Mouse (Mus musculus): Measurements from ENCODE around the gene Ccdc73. TPM values are rescaled to one million over a fixed set of nuclear protein-coding genes. Genes with fewer than 3 reads are reported as not detected.

Ccdc73 gene
- polyA plus RNA-seq, 1 experiment from 2014 or later = 5.3 TPM

GRCm38 (mm10) chr2:105028806-105029205 is 161.2 kb downstream of the Ccdc73 start:
- Histone ChIP-seq H3K36me3 (ENCODE audit: control insufficient read depth, insufficient read depth, low read length) (no peaks in the 10 kb centered on the region), H3K27ac (ENCODE audit: low read length) (no peak overlapping the region), H3K4me3 (replicated peaks; ENCODE audit: low read length) (no peak overlapping the region), H3K4me2 (ENCODE audit: low read depth, low read length) (no peak overlapping the region), H3K9ac (ENCODE audit: low read length) (no peak overlapping the region), H3K4me1 (ENCODE audit: control insufficient read depth, insufficient read depth, low read length) (no peaks in the 10 kb centered on the region), H3K27me3 (ENCODE audit: control insufficient read depth, insufficient read depth, low read length) (no peaks in the 10 kb centered on the region), H3K9me3 (replicated peaks; ENCODE audit: control insufficient read depth, low read length) (no peaks in the 10 kb centered on the region)
- WGBS = 56% methylated on average over 5 of the region's 5 CpGs
- ATAC-seq (ENCODE audit: insufficient read depth, low FRiP score) = no peak

- no peak overlapping the region for H3K4me3 ChIP-seq (replicated peaks; ENCODE audit: low read length)
- H3K9ac ChIP-seq (ENCODE audit: low read length) = no peak overlapping the region
- H3K4me2 ChIP-seq (ENCODE audit: low read depth, low read length) = no peak overlapping the region
- ATAC-seq (ENCODE audit: insufficient read depth, low FRiP score) = no peak
- 85% methylated on average over 5 of the region's 5 CpGs for WGBS
- H3K9me3 ChIP-seq (replicated peaks; ENCODE audit: control insufficient read depth, low read length) = no peaks in the 10 kb centered on the region
- no peaks in the 10 kb centered on the region for H3K36me3 ChIP-seq (ENCODE audit: control insufficient read depth, insufficient read depth, low read length)
- H3K27ac ChIP-seq (ENCODE audit: low read length) = no peak overlapping the region
- no peaks in the 10 kb centered on the region for H3K4me1 ChIP-seq (ENCODE audit: control insufficient read depth, insufficient read depth, low read length)
- no peaks in the 10 kb centered on the region for H3K27me3 ChIP-seq (ENCODE audit: control insufficient read depth, insufficient read depth, low read length)
Observed at GRCm38 (mm10) chr2:105030505-105030904, 162.9 kb downstream of the Ccdc73 start.

DNA sequence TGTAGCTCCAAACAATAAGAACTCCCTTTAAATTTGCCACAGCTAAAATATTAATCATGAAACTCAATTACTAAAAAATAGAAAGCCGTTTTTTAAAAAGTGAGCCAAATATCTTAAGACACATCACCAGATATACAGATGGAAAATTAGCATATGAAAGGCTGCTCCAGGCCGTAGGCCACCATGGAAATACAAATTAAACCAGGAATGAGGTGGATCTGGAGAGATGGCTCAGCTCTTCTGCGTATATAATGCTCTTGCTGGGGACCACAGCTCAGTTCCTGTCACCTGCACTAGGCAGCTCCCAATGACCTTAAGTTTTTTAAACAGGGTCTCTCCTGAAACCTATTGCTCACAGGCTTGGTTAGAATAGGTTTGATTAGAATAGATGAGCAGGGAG is 166.5 kb downstream of the Ccdc73 start:
- Histone ChIP-seq H3K4me3 (replicated peaks; ENCODE audit: low read length) (no peak overlapping the region), H3K4me2 (ENCODE audit: low read depth, low read length) (no peak overlapping the region), H3K27ac (ENCODE audit: low read length) (no peak overlapping the region), H3K27me3 (ENCODE audit: control insufficient read depth, insufficient read depth, low read length) (no peaks in the 10 kb centered on the region), H3K36me3 (ENCODE audit: control insufficient read depth, insufficient read depth, low read length) (no peaks in the 10 kb centered on the region), H3K9me3 (replicated peaks; ENCODE audit: control insufficient read depth, low read length) (no peaks in the 10 kb centered on the region), H3K9ac (ENCODE audit: low read length) (no peak overlapping the region), H3K4me1 (ENCODE audit: control insufficient read depth, insufficient read depth, low read length) (no peaks in the 10 kb centered on the region)
- 82% methylated on average over 3 of the region's 3 CpGs for WGBS
- ATAC-seq (ENCODE audit: insufficient read depth, low FRiP score) = no peak

DNA sequence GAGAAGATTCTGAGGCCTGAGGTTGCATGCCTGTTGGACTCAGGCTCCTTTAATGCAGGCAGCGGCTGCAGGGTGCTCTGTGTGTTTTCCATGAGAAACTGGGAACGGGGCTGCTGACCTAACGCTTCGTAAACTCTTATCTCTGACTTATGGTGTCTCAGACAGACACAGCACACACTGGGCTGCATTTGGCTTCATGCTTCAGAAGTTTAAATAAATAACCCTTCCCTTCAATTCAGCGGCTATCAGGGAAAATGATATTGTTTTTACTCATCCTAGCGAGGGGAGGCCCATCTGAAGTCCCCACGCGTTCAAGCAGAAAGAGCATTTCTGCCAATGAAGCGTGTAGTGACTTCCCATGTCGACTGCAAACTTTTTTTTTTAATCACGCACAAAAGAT is 168.4 kb downstream of the Ccdc73 start:
- Histone ChIP-seq H3K9ac (ENCODE audit: low read length) (no peak overlapping the region), H3K4me2 (ENCODE audit: low read depth, low read length) (no peak overlapping the region), H3K4me1 (ENCODE audit: control insufficient read depth, insufficient read depth, low read length) (no peaks in the 10 kb centered on the region), H3K36me3 (ENCODE audit: control insufficient read depth, insufficient read depth, low read length) (no peaks in the 10 kb centered on the region), H3K4me3 (replicated peaks; ENCODE audit: low read length) (no peak overlapping the region), H3K27ac (ENCODE audit: low read length) (no peak overlapping the region), H3K9me3 (replicated peaks; ENCODE audit: control insufficient read depth, low read length) (no peaks in the 10 kb centered on the region), H3K27me3 (ENCODE audit: control insufficient read depth, insufficient read depth, low read length) (no peaks in the 10 kb centered on the region)
- WGBS = 54% methylated on average over 11 of the region's 11 CpGs
- no peak for ATAC-seq (ENCODE audit: insufficient read depth, low FRiP score)

GRCm38 (mm10) chr2:105036401-105037070 is 168.9 kb downstream of the Ccdc73 start:
- Histone ChIP-seq H3K27me3 (ENCODE audit: control insufficient read depth, insufficient read depth, low read length) (no peaks in the 10 kb centered on the region), H3K9ac (ENCODE audit: low read length) (no peak overlapping the region), H3K4me2 (ENCODE audit: low read depth, low read length) (no peak overlapping the region), H3K27ac (ENCODE audit: low read length) (no peak overlapping the region), H3K9me3 (replicated peaks; ENCODE audit: control insufficient read depth, low read length) (no peaks in the 10 kb centered on the region), H3K4me3 (replicated peaks; ENCODE audit: low read length) (no peak overlapping the region), H3K36me3 (ENCODE audit: control insufficient read depth, insufficient read depth, low read length) (no peaks in the 10 kb centered on the region), H3K4me1 (ENCODE audit: control insufficient read depth, insufficient read depth, low read length) (no peaks in the 10 kb centered on the region)
- no peak for ATAC-seq (ENCODE audit: insufficient read depth, low FRiP score)
- whole genome bisulfite sequencing = 69% methylated on average over 11 of the region's 11 CpGs

DNA sequence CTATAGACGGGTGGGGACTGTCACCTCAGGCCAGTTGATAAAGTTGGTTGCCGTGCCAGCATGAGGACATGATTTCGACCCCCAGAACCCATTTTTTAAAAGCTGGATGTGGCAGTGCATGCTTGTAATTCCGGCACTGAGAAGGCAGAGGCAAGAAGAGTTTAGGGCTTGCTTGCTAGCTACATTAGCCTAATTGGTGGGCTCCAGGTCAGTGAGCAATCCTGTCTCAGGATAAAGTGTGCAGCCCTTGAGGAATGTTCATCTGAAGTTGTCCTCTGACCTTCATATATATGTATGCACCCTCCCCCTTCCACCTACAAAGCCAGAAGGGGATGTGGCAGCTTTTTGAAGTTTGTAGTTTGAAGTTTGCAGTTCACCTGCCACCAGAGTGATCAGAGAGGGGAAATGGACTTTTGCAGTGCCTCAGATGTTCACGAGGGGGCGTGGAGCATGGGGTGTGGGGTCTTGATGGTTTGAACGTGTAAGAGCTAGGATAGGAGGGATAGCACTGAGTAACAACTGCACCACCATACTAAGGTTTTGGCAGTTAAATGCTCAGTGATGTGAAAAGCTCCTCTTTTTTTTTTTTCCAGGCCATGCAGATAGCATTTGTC is 170.5 kb downstream of the Ccdc73 start:
- Histone ChIP-seq H3K27ac (ENCODE audit: low read length) (no peak overlapping the region), H3K36me3 (ENCODE audit: control insufficient read depth, insufficient read depth, low read length) (no peaks in the 10 kb centered on the region), H3K4me1 (ENCODE audit: control insufficient read depth, insufficient read depth, low read length) (no peaks in the 10 kb centered on the region), H3K9me3 (replicated peaks; ENCODE audit: control insufficient read depth, low read length) (no peaks in the 10 kb centered on the region), H3K27me3 (ENCODE audit: control insufficient read depth, insufficient read depth, low read length) (no peaks in the 10 kb centered on the region), H3K4me2 (ENCODE audit: low read depth, low read length) (no peak overlapping the region), H3K4me3 (replicated peaks; ENCODE audit: low read length) (no peak overlapping the region), H3K9ac (ENCODE audit: low read length) (no peak overlapping the region)
- WGBS = 69% methylated on average over 7 of the region's 7 CpGs
- no peak for ATAC-seq (ENCODE audit: insufficient read depth, low FRiP score)

GRCm38 (mm10) chr2:105038879-105039278 is 171.3 kb downstream of the Ccdc73 start:
- no peak overlapping the region for H3K4me3 ChIP-seq (replicated peaks; ENCODE audit: low read length)
- H3K4me1 ChIP-seq (ENCODE audit: control insufficient read depth, insufficient read depth, low read length) = no peaks in the 10 kb centered on the region
- H3K27me3 ChIP-seq (ENCODE audit: control insufficient read depth, insufficient read depth, low read length) = no peaks in the 10 kb centered on the region
- H3K9ac ChIP-seq (ENCODE audit: low read length) = no peak overlapping the region
- H3K36me3 ChIP-seq (ENCODE audit: control insufficient read depth, insufficient read depth, low read length) = no peaks in the 10 kb centered on the region
- 88% methylated on average over 5 of the region's 5 CpGs for WGBS
- no peak overlapping the region for H3K4me2 ChIP-seq (ENCODE audit: low read depth, low read length)
- no peak overlapping the region for H3K27ac ChIP-seq (ENCODE audit: low read length)
- H3K9me3 ChIP-seq (replicated peaks; ENCODE audit: control insufficient read depth, low read length) = no peaks in the 10 kb centered on the region
- ATAC-seq (ENCODE audit: insufficient read depth, low FRiP score) = no peak

GRCm38 (mm10) chr2:105040859-105041258 is 173.3 kb downstream of the Ccdc73 start:
- Histone ChIP-seq H3K4me1 (ENCODE audit: control insufficient read depth, insufficient read depth, low read length) (no peaks in the 10 kb centered on the region), H3K36me3 (ENCODE audit: control insufficient read depth, insufficient read depth, low read length) (no peaks in the 10 kb centered on the region), H3K4me2 (ENCODE audit: low read depth, low read length) (no peak overlapping the region), H3K27me3 (ENCODE audit: control insufficient read depth, insufficient read depth, low read length) (no peaks in the 10 kb centered on the region), H3K9ac (ENCODE audit: low read length) (no peak overlapping the region), H3K27ac (ENCODE audit: low read length) (no peak overlapping the region), H3K4me3 (replicated peaks; ENCODE audit: low read length) (no peak overlapping the region), H3K9me3 (replicated peaks; ENCODE audit: control insufficient read depth, low read length) (no peaks in the 10 kb centered on the region)
- no peak for ATAC-seq (ENCODE audit: insufficient read depth, low FRiP score)
- 66% methylated on average over 4 of the region's 4 CpGs for WGBS

GRCm38 (mm10) chr2:105043152-105043551 is 175.5 kb downstream of the Ccdc73 start:
- Histone ChIP-seq H3K4me2 (ENCODE audit: low read depth, low read length) (no peak overlapping the region), H3K27me3 (ENCODE audit: control insufficient read depth, insufficient read depth, low read length) (no peaks in the 10 kb centered on the region), H3K9ac (ENCODE audit: low read length) (no peak overlapping the region), H3K27ac (ENCODE audit: low read length) (no peak overlapping the region), H3K36me3 (ENCODE audit: control insufficient read depth, insufficient read depth, low read length) (no peaks in the 10 kb centered on the region), H3K4me3 (replicated peaks; ENCODE audit: low read length) (no peak overlapping the region), H3K4me1 (ENCODE audit: control insufficient read depth, insufficient read depth, low read length) (no peaks in the 10 kb centered on the region), H3K9me3 (replicated peaks; ENCODE audit: control insufficient read depth, low read length) (no peaks in the 10 kb centered on the region)
- no peak for ATAC-seq (ENCODE audit: insufficient read depth, low FRiP score)
- WGBS = 33% methylated on average over 4 of the region's 4 CpGs

Data from stomach, embryonic 16.5 days (tissue).